Mouse (Mus musculus) heart, adult 11 months (tissue): ENCODE data around the gene Spopl.
"Not testable (repeated sequence)": the region's sequence is repeated elsewhere in the genome, so short reads cannot be mapped to it uniquely, and the experiment has no call there.

Experiments
- DNase-seq: peaks from one replicate; pipeline ENCODE4 v3.0.0; 2022

Spopl gene

DNA sequence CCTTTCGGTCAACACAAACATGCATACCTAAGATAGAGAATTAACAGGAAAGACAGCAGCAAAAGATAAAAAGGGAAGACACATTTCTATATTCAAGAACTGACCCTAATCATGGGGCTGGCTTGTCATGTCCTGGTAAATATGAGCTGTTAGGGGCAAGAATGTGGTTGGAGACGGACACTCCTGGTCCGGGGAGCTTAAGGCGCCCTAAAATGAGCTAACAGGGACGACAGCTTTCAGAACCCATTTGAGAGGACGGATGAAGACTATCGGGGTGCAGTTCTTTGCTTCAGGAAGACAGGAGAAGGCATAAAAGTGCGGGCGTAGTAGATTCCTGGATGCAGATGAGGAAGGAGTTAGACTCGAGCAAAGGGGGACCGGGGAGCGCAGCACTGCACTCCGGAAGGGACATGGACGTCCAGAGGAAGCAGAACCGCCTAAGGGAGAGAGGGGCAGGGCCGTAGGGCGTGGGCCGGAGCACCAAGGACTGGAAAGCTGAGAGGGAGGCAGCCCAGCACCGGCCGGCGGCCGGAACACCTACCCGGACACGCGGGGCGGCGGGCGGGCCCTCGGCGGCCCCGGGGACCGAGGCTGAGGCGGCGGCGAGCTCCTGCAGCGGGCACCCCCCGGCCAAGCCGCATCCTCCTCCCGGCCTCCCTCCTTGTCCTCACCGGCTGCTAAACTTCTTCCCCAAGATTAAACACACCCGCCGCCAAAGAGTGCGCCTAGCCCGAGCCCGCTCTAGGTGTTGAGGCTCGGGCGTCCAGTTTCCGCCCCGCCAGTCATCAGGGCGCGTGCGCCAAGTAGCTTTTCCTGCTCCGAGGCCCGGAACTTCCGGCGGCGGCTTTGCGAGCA is at the start of gene Spopl:
Gene Spopl, minus strand, starts transcription at position 805 of the 855 bp plus-strand sequence.
- DNase-seq = peak; percentile 99

DNA sequence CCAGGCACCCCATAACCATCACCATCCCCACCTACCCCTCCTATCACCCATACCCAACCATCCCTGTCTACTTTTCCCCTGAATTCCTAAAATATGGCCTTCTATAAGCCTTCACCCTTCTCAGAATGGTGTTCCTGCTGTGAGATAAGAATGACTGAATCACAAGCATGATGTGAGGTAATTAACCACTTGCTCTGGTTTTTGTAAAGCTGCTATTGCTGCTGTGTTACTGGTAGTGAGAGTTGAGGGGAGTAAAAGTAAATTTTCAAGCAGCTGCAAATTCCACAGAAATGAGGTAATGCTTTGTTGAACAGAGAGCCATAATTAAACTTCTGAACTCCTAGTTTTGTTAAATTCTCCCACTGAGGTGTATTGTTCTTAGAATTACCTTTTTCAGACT is 48.2 kb upstream of the Spopl start:
- no peak for DNase-seq

DNA sequence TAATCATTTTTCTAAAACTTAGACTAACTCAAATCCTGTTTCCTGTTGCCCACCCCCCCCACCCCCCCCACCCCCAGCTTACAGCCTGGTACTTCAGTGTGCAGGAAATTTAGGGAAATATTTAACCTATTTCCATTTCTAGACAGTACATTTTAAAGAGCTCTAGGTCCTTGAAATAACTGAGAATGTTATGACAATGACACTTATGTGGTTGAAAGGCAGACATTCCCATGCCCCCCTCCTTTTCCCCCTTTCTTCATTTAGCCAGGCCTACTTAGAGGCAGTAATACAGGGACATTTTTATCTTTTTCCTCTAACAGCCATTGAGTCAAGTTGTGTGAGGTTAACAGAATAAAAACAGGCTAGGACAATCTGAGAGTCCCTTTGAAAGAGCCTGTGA is 46.1 kb upstream of the Spopl start:
- DNase-seq = no peak

DNA sequence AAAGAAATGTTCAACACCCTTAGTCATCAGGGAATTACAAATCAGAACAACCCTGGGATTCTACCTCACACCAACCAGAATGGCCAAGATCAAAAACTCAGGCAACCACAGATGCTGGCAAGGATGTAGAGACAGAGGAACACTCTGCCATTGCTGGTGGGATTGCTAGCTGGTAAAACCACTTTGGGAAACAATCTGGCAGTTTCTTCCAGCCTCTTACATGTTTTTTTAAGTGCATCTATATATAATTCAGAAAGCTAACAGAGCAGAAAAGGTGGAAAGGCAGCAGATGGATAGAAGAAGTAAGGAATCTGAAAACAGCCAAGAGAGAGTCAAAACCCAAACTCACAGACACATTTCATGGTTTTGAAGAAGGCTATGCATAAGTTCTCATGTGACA is 33.5 kb upstream of the Spopl start:
- no peak for DNase-seq

DNA sequence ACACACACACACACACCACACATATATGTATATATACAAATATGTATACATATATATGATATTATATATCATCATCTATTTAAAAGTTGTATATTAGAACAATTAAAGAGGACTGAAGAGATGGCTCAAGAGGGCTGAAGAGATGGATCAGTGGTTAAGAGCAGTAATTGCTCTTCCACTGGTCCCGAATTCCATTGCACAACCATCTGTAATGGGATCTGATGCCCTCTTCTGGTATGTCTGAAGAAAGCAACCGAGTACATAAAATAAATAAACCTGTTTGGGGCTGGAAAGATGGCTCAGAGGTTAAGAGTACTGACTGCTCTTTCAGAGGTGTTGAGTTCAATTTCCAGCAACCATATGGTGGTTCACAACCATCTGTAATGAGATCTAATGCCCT is 16.9 kb upstream of the Spopl start:
- no peak for DNase-seq

DNA sequence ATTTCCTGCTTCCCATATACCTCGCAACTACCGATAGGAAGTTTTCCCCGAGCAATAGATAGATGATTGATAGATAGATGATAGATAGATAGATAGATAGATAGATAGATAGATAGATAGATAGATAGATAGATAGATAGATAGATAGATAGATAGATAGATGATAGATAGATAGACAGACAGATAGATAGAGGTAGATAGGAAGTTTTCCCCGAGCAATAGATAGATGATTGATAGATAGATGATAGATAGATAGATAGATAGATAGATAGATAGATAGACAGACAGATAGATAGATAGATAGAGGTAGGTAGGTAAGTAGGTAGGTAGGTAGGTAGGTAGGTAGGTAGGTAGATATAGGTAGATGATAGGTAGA is 239 bp upstream of the Spopl start:
- not testable (repeated sequence) for DNase-seq

DNA sequence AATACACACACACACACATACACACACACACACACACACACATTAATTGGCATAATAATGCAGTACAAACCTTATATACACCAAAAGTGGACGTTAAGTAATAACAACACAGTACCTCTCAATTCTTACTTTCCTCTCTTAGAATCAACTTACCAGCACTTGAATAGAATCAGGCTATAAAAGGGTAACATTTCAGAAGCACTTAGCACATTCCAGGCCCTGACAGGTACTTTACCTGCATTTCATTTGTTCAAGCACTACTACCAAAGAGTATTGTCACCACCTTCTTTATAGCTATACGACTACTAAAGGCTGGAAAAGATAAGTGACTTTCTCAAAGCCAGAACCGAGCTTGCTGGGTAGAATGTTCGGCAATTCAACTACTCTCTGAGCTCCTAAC is 1.3 kb downstream of the Spopl start:
- DNase-seq = no peak

DNA sequence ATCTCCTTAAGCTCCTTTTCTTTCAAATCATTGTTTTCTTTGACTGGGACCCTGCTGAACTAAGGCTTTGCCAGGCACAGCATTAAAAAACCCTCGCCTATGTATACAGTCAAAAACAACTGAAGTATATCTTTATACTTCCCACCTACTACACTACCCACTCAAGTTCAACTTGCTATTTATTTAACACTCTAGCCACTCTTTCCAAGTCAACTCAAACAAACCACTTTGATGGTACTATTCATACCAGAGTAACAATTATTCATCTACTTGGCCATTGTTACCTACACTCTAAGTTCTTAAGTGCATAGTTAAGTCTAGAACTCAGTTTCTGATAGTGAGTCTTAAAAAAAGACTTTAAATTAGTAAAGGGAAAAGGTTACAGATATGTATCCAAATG is 3.1 kb downstream of the Spopl start:
- no peak for DNase-seq

DNA sequence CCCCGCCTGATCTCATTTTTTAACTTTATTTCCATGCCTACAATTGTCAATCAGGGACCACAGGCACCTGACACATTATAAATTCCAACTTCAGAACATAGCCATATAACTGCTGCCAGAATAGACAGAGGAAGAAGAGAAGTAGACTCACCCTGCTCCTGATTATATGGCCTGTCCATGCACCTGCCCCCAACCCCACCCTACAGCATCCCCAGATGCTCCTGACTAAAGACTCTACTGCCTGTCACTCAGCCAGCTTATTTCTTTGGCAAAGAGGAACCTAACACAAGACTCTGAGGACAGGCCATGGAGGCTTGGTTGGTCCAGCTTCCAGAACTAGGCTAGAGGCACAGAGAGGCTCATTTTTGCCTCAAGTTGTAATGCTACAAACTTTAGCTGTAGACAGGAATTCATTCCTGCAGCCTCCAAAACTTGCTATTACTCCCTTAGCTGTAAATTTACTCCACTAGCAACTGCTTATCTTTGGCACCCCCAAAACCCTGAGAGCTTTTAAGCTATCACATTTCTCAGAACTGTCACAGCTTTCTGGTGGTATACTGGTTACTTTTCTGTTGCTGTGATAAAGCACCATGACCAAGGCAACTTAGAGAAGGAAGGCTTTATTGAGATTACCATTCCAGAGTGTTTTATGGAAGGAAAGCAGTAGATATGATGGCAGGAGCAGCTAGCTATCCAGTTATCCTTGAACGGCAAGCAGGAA is 6.7 kb downstream of the Spopl start:
- no peak for DNase-seq

DNA sequence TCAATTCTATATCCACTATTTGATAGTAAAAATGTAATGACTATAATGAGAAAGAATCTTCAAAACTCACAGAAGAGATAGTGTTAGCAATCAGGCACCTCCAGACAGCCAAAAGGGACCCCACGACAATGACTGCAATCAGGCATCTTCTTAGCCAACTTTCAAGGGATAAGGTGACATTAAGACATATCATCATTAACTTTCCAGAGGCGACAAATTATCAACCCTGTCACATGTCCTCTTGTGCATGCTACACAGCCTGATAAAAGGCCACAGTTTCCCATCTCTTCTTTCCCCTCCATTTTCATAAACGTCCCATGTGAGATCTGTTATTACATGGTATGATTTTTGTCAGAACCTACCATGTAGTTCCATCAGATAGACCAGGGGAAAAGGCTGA is 9.0 kb downstream of the Spopl start:
- no peak for DNase-seq

DNA sequence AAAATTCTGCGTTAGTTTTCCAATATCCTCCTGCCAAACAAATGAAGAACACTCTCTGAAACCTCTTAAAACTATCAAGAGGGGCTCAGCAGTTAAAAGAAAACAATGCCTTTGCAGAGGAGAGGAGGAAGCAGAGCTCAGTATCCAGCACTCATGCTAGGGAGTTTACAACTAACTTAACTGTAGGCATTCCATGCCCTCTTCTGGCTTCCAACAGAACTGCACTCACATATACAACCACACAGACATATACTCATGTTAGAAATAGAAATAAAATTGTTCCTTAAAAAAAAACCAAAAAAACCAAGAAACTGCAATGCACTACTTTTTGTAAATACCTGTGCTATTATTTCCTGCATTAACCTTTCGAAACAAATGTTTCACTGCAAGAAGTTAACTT is 12.7 kb downstream of the Spopl start:
- DNase-seq = no peak

DNA sequence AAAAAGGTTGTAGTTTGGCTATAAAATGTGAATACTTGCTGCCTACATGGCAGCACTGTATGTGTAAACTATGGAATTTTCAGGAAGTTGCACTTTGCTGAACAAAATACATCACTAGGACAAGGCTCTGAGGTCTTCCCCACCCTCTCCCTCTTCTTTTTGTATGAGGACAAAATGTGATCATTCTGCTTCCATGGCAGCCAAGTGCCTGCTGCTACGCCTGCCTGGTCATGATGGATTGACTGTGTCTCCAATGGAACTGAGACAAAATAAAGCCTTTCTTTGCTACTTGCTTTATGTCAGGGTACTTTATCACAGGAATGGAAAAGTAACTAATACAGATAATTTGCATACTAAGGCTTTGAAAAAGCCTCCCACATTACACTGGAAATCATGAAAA is 20.7 kb downstream of the Spopl start:
- DNase-seq = no peak

DNA sequence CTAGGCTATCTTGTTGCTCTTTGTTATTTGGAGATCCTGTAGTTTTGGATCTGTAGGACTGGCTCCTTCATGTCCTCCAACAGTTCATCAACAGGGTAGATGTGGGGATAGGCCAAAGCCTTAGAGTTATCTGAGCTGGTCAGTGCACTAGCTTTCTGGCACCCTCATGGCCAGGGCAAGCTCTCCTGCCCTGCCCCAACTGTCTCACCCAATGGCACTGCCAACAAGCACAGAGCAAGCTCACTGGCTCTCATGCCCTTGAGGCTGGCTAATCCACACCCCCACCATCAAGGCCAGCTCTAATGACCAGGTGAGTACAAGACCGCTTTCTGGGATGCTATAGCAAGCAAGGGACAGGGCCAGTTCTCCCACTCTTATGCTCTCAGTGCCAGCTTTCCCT is 24.7 kb downstream of the Spopl start:
- peak; percentile 86 for DNase-seq

DNA sequence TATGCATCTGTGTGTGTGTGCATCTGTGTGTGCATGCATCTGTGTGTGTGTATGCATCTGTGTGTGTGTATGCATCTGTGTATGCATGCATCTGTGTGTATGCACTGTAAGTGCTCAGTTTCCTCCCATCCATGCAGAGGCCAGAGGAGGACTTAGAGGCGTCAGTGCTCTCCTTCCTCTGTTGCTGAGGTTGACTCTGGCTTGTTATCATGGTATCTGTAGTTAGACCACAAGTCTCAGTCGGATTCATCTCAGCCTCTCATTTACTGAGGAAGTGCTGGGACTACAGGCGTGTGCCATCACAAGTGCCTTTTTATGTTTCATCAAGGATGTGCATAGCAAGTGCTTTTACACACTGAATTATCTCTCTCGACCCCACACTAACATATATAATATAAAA is 31.9 kb downstream of the Spopl start:
- no peak for DNase-seq

DNA sequence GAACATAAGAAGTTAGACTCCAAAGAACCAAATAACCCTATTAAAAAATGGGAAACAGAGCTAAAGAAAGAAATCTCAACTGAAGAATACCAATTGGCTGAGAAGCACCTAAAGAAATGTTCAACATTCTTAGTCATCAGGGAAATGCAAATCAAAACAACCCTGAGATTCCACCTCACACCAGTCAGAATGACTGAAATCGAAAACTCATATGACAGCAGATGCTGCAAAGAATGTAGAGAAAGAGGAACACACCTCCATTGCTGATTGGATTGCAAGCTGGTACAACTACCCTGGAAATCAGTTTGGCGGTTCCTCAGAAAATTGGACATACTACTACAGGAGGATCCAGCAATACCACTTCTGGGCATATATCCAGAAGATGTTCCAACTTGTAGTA is 44.2 kb downstream of the Spopl start:
- DNase-seq = not testable (repeated sequence)

DNA sequence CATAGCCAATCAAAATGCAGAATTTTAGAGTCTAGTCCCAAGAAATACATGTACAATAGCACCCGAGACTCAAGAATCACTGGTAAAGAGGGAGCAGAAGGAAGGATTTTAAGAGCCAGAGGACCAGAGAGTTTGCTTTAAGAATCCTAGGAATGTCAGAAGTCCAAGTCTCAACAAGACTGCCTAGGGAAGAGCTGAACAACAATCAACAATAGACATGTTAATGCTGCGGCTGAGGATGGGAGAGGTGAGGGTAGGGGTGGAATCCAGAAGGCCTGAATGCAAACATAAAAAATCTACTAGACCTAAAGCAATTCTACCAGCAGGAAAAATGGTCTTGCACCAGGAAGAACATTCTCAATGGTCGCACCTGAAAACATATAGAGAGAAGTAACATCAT is 66.8 kb downstream of the Spopl start:
- no peak for DNase-seq

DNA sequence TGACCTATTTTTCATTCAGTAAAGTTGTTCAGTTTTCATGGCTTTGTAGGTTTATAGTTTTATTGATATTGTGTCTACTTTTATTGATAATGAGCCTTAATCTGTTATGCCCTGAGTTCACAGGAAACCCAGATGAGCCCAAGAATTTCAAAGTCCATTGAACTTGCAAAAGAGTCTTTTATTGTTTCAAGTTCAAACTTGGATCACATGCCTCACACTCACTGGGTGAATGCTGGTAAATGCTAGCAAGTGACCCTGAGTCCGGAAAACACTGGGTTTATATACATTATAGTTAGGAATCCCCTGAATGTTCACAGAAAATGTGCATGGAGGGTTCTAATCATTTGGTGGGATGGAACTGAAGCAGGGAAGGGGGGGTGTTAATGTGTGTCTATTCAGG is 90.2 kb downstream of the Spopl start:
- DNase-seq = no peak

DNA sequence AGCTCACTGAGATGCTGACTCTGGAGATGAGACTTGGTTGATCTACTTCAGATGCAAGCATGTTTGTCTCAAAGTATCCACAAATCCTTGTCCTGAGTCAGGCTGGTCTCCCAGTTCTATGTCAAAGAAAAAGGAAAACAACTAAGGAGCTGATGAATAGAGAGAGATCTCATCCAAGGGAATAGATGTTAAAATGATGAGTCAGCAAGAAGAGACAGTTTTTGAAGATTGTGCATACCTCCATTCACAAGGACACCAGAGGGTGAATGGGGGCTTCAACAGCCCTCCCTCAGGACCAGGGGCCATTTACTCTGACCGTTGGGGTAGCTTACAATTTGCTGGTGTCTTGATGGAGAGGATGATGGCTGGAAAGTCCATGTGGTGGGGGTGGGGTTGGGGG is 104.4 kb downstream of the Spopl start:
- no peak for DNase-seq

DNA sequence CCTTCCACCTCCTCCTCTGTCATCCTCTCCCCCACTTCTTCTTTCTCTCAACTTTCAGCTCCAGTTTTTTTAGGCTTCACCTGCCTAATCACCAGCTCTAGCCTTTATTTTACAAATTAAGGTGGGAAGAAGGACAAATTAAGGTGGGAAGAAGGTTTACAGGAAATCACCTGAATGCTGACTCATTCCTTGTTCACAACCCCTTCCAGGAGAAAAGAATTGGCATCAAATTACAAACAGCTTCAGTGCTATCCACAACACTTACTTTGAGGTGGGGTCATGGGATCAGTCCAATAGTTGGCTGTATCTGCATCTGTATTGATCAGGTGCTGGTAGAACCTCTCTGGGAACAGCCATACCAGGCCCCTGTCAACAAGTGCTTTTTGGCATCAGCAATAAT is 114.5 kb downstream of the Spopl start:
- DNase-seq = no peak
